Mouse (Mus musculus) bone marrow, adult 2 months (tissue): ENCODE data around the gene Zbed3.

Experiments used
- CTCF ChIP-seq: fragments of 200-500 bp; IDR thresholded peaks from 2 replicates; pipeline ENCODE4 v1.5.1; 2011; ENCODE audit warnings: low read length, control low read depth; ENCODE audit not compliant: control insufficient read depth, insufficient read depth
- POLR2A ChIP-seq: fragments of 200-500 bp; IDR thresholded peaks from 2 replicates; pipeline ENCODE4 v1.6.1; 2011; ENCODE audit warnings: low read depth, mild to moderate bottlenecking, control low read depth, low read length, borderline replicate concordance; ENCODE audit not compliant: control insufficient read depth

- TF ChIP-seq POLR2A, result no peak
- no peak for TF ChIP-seq CTCF
Measured at GRCm38 (mm10) chr13:95299956-95300355, 23.5 kb upstream of the Zbed3 start.
